Mouse (Mus musculus) lung, postnatal 0 days (tissue): ENCODE results near the gene Guca2a.

ENCODE experiments used
- CTCF ChIP-seq: IDR thresholded peaks from 2 replicates; pipeline ENCODE4 v1.5.1; 2016; ENCODE audit warnings: antibody characterized with exemption, mild to moderate bottlenecking
- EP300 ChIP-seq: IDR thresholded peaks from 2 replicates; pipeline ENCODE4 v1.6.1; 2016; ENCODE audit warnings: antibody characterized with exemption, mild to moderate bottlenecking, control low read depth

DNA sequence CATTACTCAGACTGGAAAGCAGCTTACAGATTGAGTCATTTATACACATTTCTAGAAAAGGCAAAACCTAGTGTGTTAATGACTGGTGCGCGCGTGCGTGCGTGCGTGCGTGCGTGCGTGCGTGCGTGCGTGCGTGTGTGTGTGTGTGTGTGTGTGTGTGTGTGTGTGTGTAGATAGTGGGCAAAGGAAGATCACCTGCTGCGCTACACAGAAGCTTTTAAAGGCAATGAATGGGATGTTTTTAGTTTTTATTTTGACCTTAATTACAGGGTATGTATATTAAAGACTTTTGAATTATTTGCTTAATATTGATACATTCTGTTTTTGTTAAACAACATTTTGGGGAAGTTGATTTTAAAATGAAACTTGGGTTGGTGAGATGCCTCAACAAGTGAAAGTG, 43.2 kb upstream of the Guca2a start:
- TF ChIP-seq CTCF: no peak
- TF ChIP-seq EP300: no peak
